Mouse (Mus musculus): Measurements from ENCODE around the gene Gm8281. TPM values are rescaled to one million over a fixed set of nuclear protein-coding genes. Genes with fewer than 3 reads are reported as not detected.
"Not testable (repeated sequence)": the region's sequence is repeated elsewhere in the genome, so short reads cannot be mapped to it uniquely, and the experiment has no call there.

Gene Gm8281
- not detected for polyA plus RNA-seq (2012; fragmentation: generic; extraction: Trizol)

DNA sequence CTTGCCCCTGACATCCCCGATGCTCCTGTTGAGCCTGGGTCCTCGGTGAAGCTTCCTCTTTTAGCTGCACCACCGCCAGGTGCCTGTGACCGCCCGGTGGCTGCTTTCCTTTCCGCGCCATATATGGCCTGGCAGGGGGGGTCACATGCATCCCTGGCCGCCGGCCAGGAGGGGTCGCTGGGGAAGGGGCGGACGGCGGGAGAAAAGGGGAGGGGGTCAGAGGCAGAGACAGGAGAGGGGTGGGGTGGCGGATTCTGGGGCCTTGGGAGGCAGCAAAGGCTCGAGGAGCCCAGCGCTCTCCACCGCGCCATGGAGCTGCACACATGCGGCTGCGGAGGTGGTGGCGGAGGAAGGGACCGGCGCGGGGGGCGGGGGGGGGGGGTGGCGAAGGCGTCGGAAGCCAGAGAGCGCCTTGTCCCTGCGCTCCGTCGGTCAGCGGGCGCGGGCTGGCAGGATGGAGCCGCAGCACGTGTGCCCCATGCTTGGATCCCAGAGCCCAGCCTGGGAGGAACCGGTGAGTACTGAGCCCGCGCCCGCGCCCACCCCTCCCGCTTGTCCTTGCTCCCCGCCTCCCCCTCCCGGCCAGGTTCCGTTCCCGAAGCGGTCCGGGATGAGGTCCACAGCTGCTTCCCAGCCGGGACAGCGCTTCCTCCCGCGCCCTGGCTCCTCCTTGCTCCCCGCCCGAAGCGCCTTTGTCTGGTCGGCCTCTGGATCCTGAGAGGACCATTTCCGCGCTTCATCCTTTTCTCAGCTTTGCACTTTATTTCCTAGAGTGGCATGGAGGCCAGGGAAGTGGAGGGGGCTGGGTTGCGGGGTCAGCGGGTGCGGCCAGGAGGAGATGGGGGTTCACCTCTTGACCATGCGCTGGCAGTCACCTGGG lies at the start of gene Gm8281:
Gm8281 (plus strand) TSS at position 430 of the 880 bp plus-strand sequence.
- H3ac ChIP-seq (ENCODE audit: control insufficient read depth, insufficient read length); H3K79me2 ChIP-seq (ENCODE audit: control insufficient read depth, insufficient read depth); H3K4me2 ChIP-seq (ENCODE audit: low read depth); H3K4me3 ChIP-seq; H3K27me3 ChIP-seq (ENCODE audit: control insufficient read depth, insufficient read depth, insufficient read length); H3K36me3 ChIP-seq (ENCODE audit: control insufficient read depth, insufficient read depth): not testable (repeated sequence)

DNA sequence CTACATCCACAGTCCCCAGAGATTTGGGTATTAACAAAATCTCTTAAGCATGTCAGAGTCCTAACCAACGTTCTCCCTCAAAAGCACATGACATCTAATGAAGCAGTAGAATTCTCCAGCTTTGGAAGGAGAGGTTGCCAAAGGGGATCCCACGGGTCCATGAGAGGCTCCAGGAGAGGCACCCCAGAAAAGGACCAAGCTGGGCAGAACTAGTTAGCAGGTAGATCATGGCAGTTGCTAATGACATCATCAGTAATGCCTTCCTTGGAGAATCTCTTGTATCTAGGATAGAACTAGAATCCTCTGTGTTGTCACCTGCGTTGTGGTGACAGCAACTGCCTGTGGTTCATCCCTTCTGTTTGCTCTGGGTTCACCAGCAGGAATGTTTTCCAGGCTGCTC lies 20.5 kb upstream of the Gm8281 start, which contains the start of gene 4930555G01Rik:
4930555G01Rik (plus strand) TSS at position 301 of the 400 bp plus-strand sequence.
- H3K4me2 ChIP-seq (ENCODE audit: low read depth); H3K4me3 ChIP-seq; H3ac ChIP-seq (ENCODE audit: control insufficient read depth, insufficient read length); H3K36me3 ChIP-seq (ENCODE audit: control insufficient read depth, insufficient read depth); H3K27me3 ChIP-seq (ENCODE audit: control insufficient read depth, insufficient read depth, insufficient read length); H3K79me2 ChIP-seq (ENCODE audit: control insufficient read depth, insufficient read depth): not testable (repeated sequence)

DNA sequence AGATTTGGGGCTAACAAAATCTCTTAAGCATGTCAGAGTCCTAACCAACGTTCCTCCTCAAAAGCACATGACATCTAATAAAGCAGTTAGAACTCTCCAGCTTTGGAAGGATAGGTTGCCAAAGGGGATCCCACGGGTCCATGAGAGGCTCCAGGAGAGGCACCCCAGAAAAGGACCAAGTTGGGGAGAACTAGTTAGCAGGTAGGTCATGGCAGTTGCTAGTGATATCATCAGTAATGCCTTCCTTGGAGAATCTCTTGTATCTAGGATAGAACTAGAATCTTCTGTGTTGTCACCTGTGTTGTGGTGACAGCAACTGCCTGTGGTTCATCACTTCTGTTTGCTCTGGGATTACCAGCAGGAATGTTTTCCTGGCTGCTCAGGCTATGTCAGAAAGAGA lies 60.4 kb downstream of the Gm8281 start, which contains the start of gene Gm8279:
Gm8279 (plus strand) TSS at position 301 of the 400 bp plus-strand sequence.
- H3K36me3 ChIP-seq (ENCODE audit: control insufficient read depth, insufficient read depth); H3ac ChIP-seq (ENCODE audit: control insufficient read depth, insufficient read length); H3K79me2 ChIP-seq (ENCODE audit: control insufficient read depth, insufficient read depth); H3K4me3 ChIP-seq; H3K27me3 ChIP-seq (ENCODE audit: control insufficient read depth, insufficient read depth, insufficient read length); H3K4me2 ChIP-seq (ENCODE audit: low read depth): not testable (repeated sequence)

Other genes with a start within 250 kb of the Gm8281 start
- gene Gm3269, start 232.9 kb upstream of the Gm8281 start, polyA plus RNA-seq (2012; fragmentation: generic; extraction: Trizol), result not detected
- gene Gm3264, start 215.5 kb upstream of the Gm8281 start, polyA plus RNA-seq (2012; fragmentation: generic; extraction: Trizol), result not detected
- not detected for gene Gm3278, start 178.6 kb upstream of the Gm8281 start, polyA plus RNA-seq (2012; fragmentation: generic; extraction: Trizol)
- gene Gm8297, start 87.1 kb upstream of the Gm8281 start, polyA plus RNA-seq (2012; fragmentation: generic; extraction: Trizol), result not detected
- not detected for gene Gm3298, start 55.1 kb upstream of the Gm8281 start, polyA plus RNA-seq (2012; fragmentation: generic; extraction: Trizol)
- not detected for gene 4930555G01Rik, start 20.4 kb upstream of the Gm8281 start, polyA plus RNA-seq (2012; fragmentation: generic; extraction: Trizol)
- not detected for gene Gm8279, start 60.5 kb downstream of the Gm8281 start, polyA plus RNA-seq (2012; fragmentation: generic; extraction: Trizol)
- not detected for gene Gm3317, start 93.5 kb downstream of the Gm8281 start, polyA plus RNA-seq (2012; fragmentation: generic; extraction: Trizol)
- gene Gm8271, start 114.8 kb downstream of the Gm8281 start, polyA plus RNA-seq (2012; fragmentation: generic; extraction: Trizol), result not detected
- gene Gm3526, start 189.5 kb downstream of the Gm8281 start, polyA plus RNA-seq (2012; fragmentation: generic; extraction: Trizol), result not detected